Mouse (Mus musculus) cerebellum, adult 2 months (tissue): ENCODE data around the gene Mycbp2.

Experiments
- CTCF ChIP-seq: fragments of 200-500 bp; IDR thresholded peaks from 2 replicates; pipeline ENCODE4 v1.5.1; 2011; ENCODE audit warnings: low read depth, mild to moderate bottlenecking, control low read depth, low read length, moderate library complexity, borderline replicate concordance; ENCODE audit not compliant: insufficient read depth
- POLR2A ChIP-seq: fragments of 200-500 bp; IDR thresholded peaks from 2 replicates; pipeline ENCODE4 v1.6.1; 2011; ENCODE audit warnings: low read length, control low read depth, borderline replicate concordance; ENCODE audit not compliant: insufficient read depth

DNA sequence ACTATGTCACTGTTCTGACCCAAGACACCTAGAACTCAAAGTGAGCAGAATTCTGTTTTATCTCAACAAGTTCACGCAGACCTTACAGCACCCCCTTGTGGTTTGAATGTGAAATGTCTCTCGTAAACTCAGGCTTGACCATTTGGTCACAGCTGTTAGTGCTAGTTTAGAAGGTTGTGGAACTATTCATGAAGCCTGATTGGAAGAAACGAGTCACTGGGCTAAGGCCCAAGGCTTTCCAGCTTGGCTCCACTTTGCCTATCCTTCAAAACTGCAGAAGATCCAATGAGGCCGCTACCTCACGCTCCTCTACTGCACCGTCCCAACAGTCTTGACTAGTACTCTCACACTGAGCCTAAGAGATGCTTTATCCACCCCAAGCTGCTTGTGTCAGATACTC is 258.0 kb downstream of the Mycbp2 start:
- TF ChIP-seq CTCF (peak; percentile 42; the same call in 1 of the 2 replicates), POLR2A (no peak)
